Mouse (Mus musculus): ENCODE measurements around the gene Fiz1. TPM values are rescaled to one million over a fixed set of nuclear protein-coding genes. Genes with fewer than 3 reads are reported as not detected.
A peak's percentile ranks its signal among the peaks of the same experiment; 100 is the strongest.

The Fiz1 gene
- polyA plus RNA-seq, 1 experiment, result 28.2 TPM

GRCm38 (mm10) chr7:4971710-4972109 is 42.8 kb downstream of the Fiz1 start:
- no peak for DNase-seq
- no peaks in the 10 kb centered on the region for H3K4me1 ChIP-seq (ENCODE audit: control insufficient read depth, insufficient read depth, low read length)
- WGBS, result 15% methylated on average over 7 of the region's 7 CpGs
- TF ChIP-seq CTCF (IDR thresholded peaks at IDR 0.05; ENCODE audit: borderline replicate concordance, insufficient read depth, low read depth, low read length) (no peak), POLR2A (IDR thresholded peaks at IDR 0.05; ENCODE audit: borderline replicate concordance, insufficient read depth, low read length) (no peak)
- no peaks in the 10 kb centered on the region for H3K27me3 ChIP-seq (ENCODE audit: control insufficient read depth, insufficient read depth, low read length)
- H3K27ac ChIP-seq (ENCODE audit: insufficient read depth, low read length), result no peak overlapping the region
- no peak overlapping the region for H3K4me3 ChIP-seq (replicated peaks; ENCODE audit: insufficient read depth, low read depth, low read length)

- Histone ChIP-seq H3K4me3 (replicated peaks; ENCODE audit: insufficient read depth, low read depth, low read length) (no peak within 1 kb of the TSS), H3K27ac (ENCODE audit: insufficient read depth, low read length) (no peak within 1 kb of the TSS), H3K27me3 (ENCODE audit: control insufficient read depth, insufficient read depth, low read length) (no peaks in the 10 kb centered on the region), H3K4me1 (ENCODE audit: control insufficient read depth, insufficient read depth, low read length) (no peaks in the 10 kb centered on the region)
- no peak for DNase-seq
- 34% methylated on average over 6 of the region's 6 CpGs for WGBS
- TF ChIP-seq CTCF (IDR thresholded peaks at IDR 0.05; ENCODE audit: borderline replicate concordance, insufficient read depth, low read depth, low read length) (no peak), POLR2A (IDR thresholded peaks at IDR 0.05; ENCODE audit: borderline replicate concordance, insufficient read depth, low read length) (no peak)
Measured at GRCm38 (mm10) chr7:4971068-4971467, 43.4 kb downstream of the Fiz1 start, which contains the start of gene Sbk3. Gene Sbk3 (minus strand): TSS chr7:4971168.

- 74% methylated on average over 5 of the region's 5 CpGs for WGBS
- no peak overlapping the region for H3K27ac ChIP-seq (ENCODE audit: insufficient read depth, low read length)
- H3K4me3 ChIP-seq (replicated peaks; ENCODE audit: insufficient read depth, low read depth, low read length), result no peak overlapping the region
Measured at GRCm38 (mm10) chr7:4964988-4965387, 49.5 kb downstream of the Fiz1 start.

DNA sequence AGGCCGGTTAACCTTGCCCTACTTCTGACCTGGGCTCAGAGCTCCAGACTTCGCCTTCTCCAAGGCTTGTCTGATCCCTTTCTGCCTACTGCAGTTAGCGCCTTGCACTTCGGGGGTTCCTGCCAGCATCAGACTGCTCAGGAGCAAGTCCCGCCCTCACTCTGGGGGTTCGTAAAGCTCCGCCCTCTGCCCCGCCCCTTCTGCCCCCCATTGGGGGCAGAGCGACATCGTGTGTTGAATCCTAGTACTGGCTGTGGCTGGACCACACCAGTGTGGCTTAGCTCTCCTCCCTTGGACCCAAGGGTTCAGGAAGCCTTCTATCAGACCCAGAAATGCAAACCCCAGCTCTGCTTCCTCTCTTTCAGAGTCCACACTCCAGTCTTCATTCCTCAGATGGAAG is 50.2 kb downstream of the Fiz1 start, which contains the start of gene Sbk2:
Sbk2 (minus strand) TSS at position 135 of the 400 bp plus-strand sequence.
- Histone ChIP-seq H3K27ac (ENCODE audit: insufficient read depth, low read length) (no peak within 1 kb of the TSS), H3K4me3 (replicated peaks; ENCODE audit: insufficient read depth, low read depth, low read length) (no peak within 1 kb of the TSS), H3K27me3 (ENCODE audit: control insufficient read depth, insufficient read depth, low read length) (no peaks in the 10 kb centered on the region), H3K4me1 (ENCODE audit: control insufficient read depth, insufficient read depth, low read length) (no peaks in the 10 kb centered on the region)
- 7% methylated on average over 10 of the region's 10 CpGs for WGBS
- TF ChIP-seq POLR2A (IDR thresholded peaks at IDR 0.05; ENCODE audit: borderline replicate concordance, insufficient read depth, low read length), result no peak
- peak; percentile 48; the same call in 1 of the 2 replicates for TF ChIP-seq CTCF (IDR thresholded peaks at IDR 0.05; ENCODE audit: borderline replicate concordance, insufficient read depth, low read depth, low read length)
- peak; percentile 39 to 44 for DNase-seq

More at GRCm38 (mm10) chr7:4964988-4965387, 49.5 kb downstream of the Fiz1 start:
- no peak for DNase-seq
- no peaks in the 10 kb centered on the region for H3K27me3 ChIP-seq (ENCODE audit: control insufficient read depth, insufficient read depth, low read length)
- TF ChIP-seq POLR2A (IDR thresholded peaks at IDR 0.05; ENCODE audit: borderline replicate concordance, insufficient read depth, low read length) (no peak), CTCF (IDR thresholded peaks at IDR 0.05; ENCODE audit: borderline replicate concordance, insufficient read depth, low read depth, low read length) (no peak)
- H3K4me1 ChIP-seq (ENCODE audit: control insufficient read depth, insufficient read depth, low read length), result no peaks in the 10 kb centered on the region

- Histone ChIP-seq H3K4me3 (replicated peaks; ENCODE audit: insufficient read depth, low read depth, low read length) (no peak overlapping the region), H3K4me1 (ENCODE audit: control insufficient read depth, insufficient read depth, low read length) (no peaks in the 10 kb centered on the region), H3K27me3 (ENCODE audit: control insufficient read depth, insufficient read depth, low read length) (no peaks in the 10 kb centered on the region), H3K27ac (ENCODE audit: insufficient read depth, low read length) (no peak overlapping the region)
- no peak for DNase-seq
- TF ChIP-seq POLR2A (IDR thresholded peaks at IDR 0.05; ENCODE audit: borderline replicate concordance, insufficient read depth, low read length) (no peak), CTCF (IDR thresholded peaks at IDR 0.05; ENCODE audit: borderline replicate concordance, insufficient read depth, low read depth, low read length) (no peak)
- WGBS, result 70% methylated on average over 5 of the region's 5 CpGs
Measured at GRCm38 (mm10) chr7:4963527-4963926, 51.0 kb downstream of the Fiz1 start.

DNA sequence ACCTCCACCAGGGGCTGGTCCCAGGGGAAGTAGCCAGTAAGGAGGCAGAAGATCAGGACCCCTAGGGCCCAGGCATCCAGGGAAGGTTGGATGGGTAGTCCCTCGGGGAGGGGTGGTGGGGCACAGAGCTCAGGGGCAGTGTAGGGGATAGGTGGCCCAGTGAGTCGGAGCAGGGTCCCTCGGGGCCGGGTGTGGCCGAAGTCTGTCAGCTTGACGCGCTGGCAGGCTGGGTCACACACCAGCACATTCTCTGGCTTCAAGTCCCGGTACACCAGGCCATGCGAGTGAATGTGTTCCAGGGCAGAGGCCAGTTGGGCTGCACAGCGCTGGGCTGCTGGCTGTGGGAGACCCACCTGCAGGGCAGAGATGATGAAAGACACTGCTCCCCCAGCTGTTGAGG is 57.1 kb downstream of the Fiz1 start:
- Histone ChIP-seq H3K4me1 (ENCODE audit: control insufficient read depth, insufficient read depth, low read length) (no peaks in the 10 kb centered on the region; the same call in 1 of the 2 replicates), H3K4me3 (replicated peaks; ENCODE audit: insufficient read depth, low read depth, low read length) (no peak overlapping the region), H3K27ac (ENCODE audit: insufficient read depth, low read length) (no peak overlapping the region), H3K27me3 (ENCODE audit: control insufficient read depth, insufficient read depth, low read length) (no peaks in the 10 kb centered on the region)
- DNase-seq, result no peak
- WGBS, result 68% methylated on average over 10 of the region's 10 CpGs
- no peak for TF ChIP-seq CTCF (IDR thresholded peaks at IDR 0.05; ENCODE audit: borderline replicate concordance, insufficient read depth, low read depth, low read length)

Other genes starting within 250 kb of the Fiz1 start
- not detected in 2 replicates for gene Fam71e2, start 243.4 kb downstream of the Fiz1 start, polyA plus RNA-seq (2012; rRNA removed)
- gene Il11, start 231.8 kb downstream of the Fiz1 start, polyA plus RNA-seq (2012; rRNA removed), result 1.2 TPM in 2 replicates
- not detected in 2 replicates for gene Tmem190, start 231.8 kb downstream of the Fiz1 start, polyA plus RNA-seq (2012; rRNA removed)
- gene Tmem238, start 225.0 kb downstream of the Fiz1 start, polyA plus RNA-seq (2012; rRNA removed), result 13.2 and 15.6 TPM in 2 replicates
- 268 and 296 TPM in 2 replicates for gene Rpl28, start 221.8 kb downstream of the Fiz1 start, polyA plus RNA-seq (2012; rRNA removed)
- gene Ube2s, start 202.1 kb downstream of the Fiz1 start, polyA plus RNA-seq (2012; rRNA removed), result 179 and 211 TPM in 2 replicates
- 21.0 and 22.7 TPM in 2 replicates for gene Shisa7, start 170.0 kb downstream of the Fiz1 start, polyA plus RNA-seq (2012; rRNA removed)
- gene Isoc2b, start 144.4 kb downstream of the Fiz1 start, polyA plus RNA-seq (2012; rRNA removed), result 11.1 and 13.6 TPM in 2 replicates
- gene Isoc2a, start 137.5 kb downstream of the Fiz1 start, polyA plus RNA-seq (2012; rRNA removed), result 17.4 and 17.7 TPM in 2 replicates
- 0.59 and 0.61 TPM in 2 replicates for gene Gm36210, start 108.2 kb downstream of the Fiz1 start, polyA plus RNA-seq (2012; rRNA removed)
- gene Zfp628, start 99.5 kb downstream of the Fiz1 start, polyA plus RNA-seq (2012; rRNA removed), result 9.8 and 10.4 TPM in 2 replicates
- gene Nat14, start 92.7 kb downstream of the Fiz1 start, polyA plus RNA-seq (2012; rRNA removed), result 33.5 and 37.5 TPM in 2 replicates
- 1.9 TPM in 2 replicates for gene Ssc5d, start 88.9 kb downstream of the Fiz1 start, polyA plus RNA-seq (2012; rRNA removed)
- 0.15 and 0.38 TPM in 2 replicates for gene Sbk2, start 50.3 kb downstream of the Fiz1 start, polyA plus RNA-seq (2012; rRNA removed)
- gene Sbk3, start 43.5 kb downstream of the Fiz1 start, polyA plus RNA-seq (2012; rRNA removed), result 2.6 TPM in 2 replicates
- 64.8 and 65.2 TPM in 2 replicates for gene Zfp579, start 18.5 kb downstream of the Fiz1 start, polyA plus RNA-seq (2012; rRNA removed)
- 14.4 and 14.9 TPM in 2 replicates for gene Zfp524, start 282 bp downstream of the Fiz1 start, polyA plus RNA-seq (2012; rRNA removed)
- not detected in 2 replicates for gene Gm44973, start 799 bp upstream of the Fiz1 start, polyA plus RNA-seq (2012; rRNA removed)
- gene Zfp865, start 5.7 kb upstream of the Fiz1 start, polyA plus RNA-seq (2012; rRNA removed), result 30.3 and 33.3 TPM in 2 replicates
- 42.4 and 46.7 TPM in 2 replicates for gene Ccdc106, start 5.9 kb upstream of the Fiz1 start, polyA plus RNA-seq (2012; rRNA removed)
- gene 4632433K11Rik, start 19.4 kb upstream of the Fiz1 start, polyA plus RNA-seq (2012; rRNA removed), result not detected in 2 replicates
- gene Zfp784, start 23.7 kb upstream of the Fiz1 start, polyA plus RNA-seq (2012; rRNA removed), result 8.4 and 9.6 TPM in 2 replicates
- 29.7 and 34.3 TPM in 2 replicates for gene Zfp580, start 36.8 kb upstream of the Fiz1 start, polyA plus RNA-seq (2012; rRNA removed)
- gene U2af2, start 47.4 kb upstream of the Fiz1 start, polyA plus RNA-seq (2012; rRNA removed), result 196 and 211 TPM in 2 replicates
- 246 and 251 TPM in 2 replicates for gene Epn1, start 65.5 kb upstream of the Fiz1 start, polyA plus RNA-seq (2012; rRNA removed)
- not detected in 2 replicates for gene Rfpl4, start 102.3 kb upstream of the Fiz1 start, polyA plus RNA-seq (2012; rRNA removed)
- gene Rasl2-9, start 111.3 kb upstream of the Fiz1 start, polyA plus RNA-seq (2012; rRNA removed), result 0.34 and 0.60 TPM in 2 replicates
- gene Vmn1r55, start 135.0 kb upstream of the Fiz1 start, polyA plus RNA-seq (2012; rRNA removed), result not detected in 2 replicates
- not detected in 2 replicates for gene Vmn1r56, start 182.1 kb upstream of the Fiz1 start, polyA plus RNA-seq (2012; rRNA removed)
- not detected in 2 replicates for gene Vmn1r57, start 203.8 kb upstream of the Fiz1 start, polyA plus RNA-seq (2012; rRNA removed)